Mouse (Mus musculus): ENCODE measurements around the gene Fam171a2. TPM values are rescaled to one million over a fixed set of nuclear protein-coding genes. Genes with fewer than 3 reads are reported as not detected.

The Fam171a2 gene
- total and polyA plus RNA-seq, 2 experiments from 2014 or later, result 1.7 to 40.8 TPM

DNA sequence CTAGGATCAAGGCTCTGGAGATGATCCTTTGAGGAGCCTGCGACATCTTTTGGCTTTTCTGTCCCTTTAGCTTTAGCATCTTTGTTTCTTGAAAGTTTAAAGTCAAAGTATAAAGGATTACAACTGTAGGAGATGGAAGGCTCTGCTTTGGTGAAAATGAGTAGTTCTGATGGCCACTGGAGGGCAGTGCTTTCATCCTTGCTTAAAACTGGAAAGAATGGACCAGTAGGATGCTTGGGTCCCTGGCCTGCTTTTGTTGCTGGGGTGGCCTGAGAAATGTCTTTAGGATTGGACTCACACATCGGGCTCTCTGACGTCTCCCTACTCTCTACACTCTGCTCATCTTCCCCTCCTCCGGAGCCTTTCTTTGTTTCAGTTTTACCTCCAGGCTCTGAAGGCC is 33.4 kb upstream of the Fam171a2 start:
- H3K27ac ChIP-seq (ENCODE audit: low read depth), result no peak overlapping the region
- 86% methylated on average over 4 of the region's 4 CpGs for WGBS
- no peaks in the 10 kb centered on the region for H3K4me1 ChIP-seq (ENCODE audit: control insufficient read depth, insufficient read depth)
- TF ChIP-seq EP300 (IDR thresholded peaks at IDR 0.05; ENCODE audit: low read depth) (no peak), CTCF (IDR thresholded peaks at IDR 0.05; ENCODE audit: low read depth) (peak; percentile 25; the same call in 1 of the 2 replicates)
- no peaks in the 10 kb centered on the region for H3K9me3 ChIP-seq (replicated peaks; ENCODE audit: control insufficient read depth, low read length)
- H3K27me3 ChIP-seq (ENCODE audit: control insufficient read depth, insufficient read depth, low read length), result no peaks in the 10 kb centered on the region
- peaks cover 75% of the 10 kb centered on the region for H3K36me3 ChIP-seq (replicated peaks; ENCODE audit: control insufficient read depth, insufficient read depth, low read length)
- no peak overlapping the region for H3K9ac ChIP-seq (replicated peaks; ENCODE audit: low read depth, low read length)
- ATAC-seq (ENCODE audit: insufficient read depth, low read depth) (no peak), DNase-seq (ENCODE audit: low spot score) (no peak)
- no peak overlapping the region for H3K4me3 ChIP-seq (ENCODE audit: low read depth, low read length)
- no peak overlapping the region for H3K4me2 ChIP-seq (ENCODE audit: low read depth, low read length)

DNA sequence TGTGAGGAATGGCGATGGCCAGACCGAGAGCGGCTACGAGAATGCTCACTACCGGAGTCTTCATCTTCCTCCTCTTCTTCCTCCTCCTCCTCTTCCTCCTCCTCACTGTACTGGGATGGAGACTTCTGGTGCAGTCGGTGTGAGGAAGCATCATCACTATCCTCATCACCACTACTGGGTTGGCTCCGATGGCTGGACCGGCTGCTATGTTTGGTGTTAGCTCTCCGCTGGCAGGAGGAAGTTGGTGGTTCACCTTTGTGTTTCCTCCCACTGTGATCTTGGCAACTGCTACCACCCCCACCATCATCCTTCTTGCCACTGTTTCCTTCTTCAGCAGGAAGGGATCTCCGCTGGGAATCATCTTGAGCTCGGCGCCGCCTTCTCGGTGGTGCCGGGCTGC is 32.6 kb upstream of the Fam171a2 start:
- no peak for DNase-seq (ENCODE audit: low spot score)
- H3K36me3 ChIP-seq (replicated peaks; ENCODE audit: control insufficient read depth, insufficient read depth, low read length), result peaks cover 68% of the 10 kb centered on the region

DNA sequence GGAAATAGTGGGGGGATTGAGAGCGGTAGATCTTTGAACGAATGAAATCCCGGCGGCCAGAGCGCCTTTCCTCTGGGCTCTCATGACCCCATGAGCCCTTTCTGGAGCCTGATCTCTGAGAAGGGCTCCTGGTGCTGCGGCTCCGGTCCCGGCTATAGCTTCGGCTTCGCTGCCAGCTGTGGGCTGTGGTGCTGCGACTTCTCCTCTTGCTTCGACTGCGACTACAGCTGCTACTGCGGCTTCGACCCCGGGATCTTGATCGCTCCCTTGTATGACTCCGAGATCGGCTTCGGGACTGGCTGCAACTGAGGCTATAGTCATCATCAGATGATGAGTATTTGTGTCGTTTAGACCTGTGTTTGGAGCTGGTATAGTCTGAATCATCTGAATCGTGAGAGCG is 32.1 kb upstream of the Fam171a2 start:
- Histone ChIP-seq H3K36me3 (replicated peaks; ENCODE audit: control insufficient read depth, insufficient read depth, low read length) (peaks cover 66% of the 10 kb centered on the region), H3K4me2 (ENCODE audit: low read depth, low read length) (no peak overlapping the region), H3K4me1 (ENCODE audit: control insufficient read depth, insufficient read depth) (no peaks in the 10 kb centered on the region), H3K9me3 (replicated peaks; ENCODE audit: control insufficient read depth, low read length) (no peaks in the 10 kb centered on the region), H3K9ac (replicated peaks; ENCODE audit: low read depth, low read length) (no peak overlapping the region), H3K4me3 (ENCODE audit: low read depth, low read length) (no peak overlapping the region), H3K27ac (ENCODE audit: low read depth) (no peak overlapping the region), H3K27me3 (ENCODE audit: control insufficient read depth, insufficient read depth, low read length) (no peaks in the 10 kb centered on the region)
- ATAC-seq (ENCODE audit: insufficient read depth, low read depth) (no peak), DNase-seq (ENCODE audit: low spot score) (no peak)
- no peak for TF ChIP-seq CTCF (IDR thresholded peaks at IDR 0.05; ENCODE audit: low read depth)
- TF ChIP-seq EP300 (IDR thresholded peaks at IDR 0.05; ENCODE audit: low read depth), result no peak
- WGBS, result 94% methylated on average over 23 of the region's 23 CpGs

More for the DNA sequence above, 32.6 kb upstream of the Fam171a2 start:
- H3K27me3 ChIP-seq (ENCODE audit: control insufficient read depth, insufficient read depth, low read length), result no peaks in the 10 kb centered on the region
- no peak overlapping the region for H3K4me3 ChIP-seq (ENCODE audit: low read depth, low read length)
- H3K9ac ChIP-seq (replicated peaks; ENCODE audit: low read depth, low read length), result no peak overlapping the region
- ATAC-seq (ENCODE audit: insufficient read depth, low read depth), result no peak
- H3K9me3 ChIP-seq (replicated peaks; ENCODE audit: control insufficient read depth, low read length), result no peaks in the 10 kb centered on the region
- H3K4me2 ChIP-seq (ENCODE audit: low read depth, low read length), result no peak overlapping the region
- no peaks in the 10 kb centered on the region for H3K4me1 ChIP-seq (ENCODE audit: control insufficient read depth, insufficient read depth)
- 96% methylated on average over 15 of the region's 15 CpGs for WGBS
- no peak overlapping the region for H3K27ac ChIP-seq (ENCODE audit: low read depth)
- TF ChIP-seq EP300 (IDR thresholded peaks at IDR 0.05; ENCODE audit: low read depth) (no peak), CTCF (IDR thresholded peaks at IDR 0.05; ENCODE audit: low read depth) (no peak)

DNA sequence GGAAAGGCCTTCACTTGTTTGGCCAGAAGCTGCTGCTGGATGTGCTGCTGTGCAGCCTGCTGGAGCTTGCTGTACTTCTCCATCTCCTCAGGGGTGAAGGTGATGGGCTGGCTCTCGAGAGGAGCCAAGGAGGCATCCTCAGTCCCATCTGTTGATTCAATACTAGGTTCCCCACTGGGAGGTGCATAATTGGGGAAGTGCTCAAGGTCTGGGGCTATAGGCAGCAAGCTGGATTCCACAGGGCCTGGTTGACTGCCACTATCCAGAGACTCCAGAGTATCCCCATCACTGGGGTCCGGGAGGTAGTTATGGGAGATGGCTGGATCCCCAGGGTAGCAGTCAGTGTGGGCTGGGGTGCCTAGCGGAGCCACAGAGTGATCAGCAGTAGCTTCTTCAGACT is 31.2 kb upstream of the Fam171a2 start:
- Histone ChIP-seq H3K4me3 (ENCODE audit: low read depth, low read length) (no peak overlapping the region), H3K9me3 (replicated peaks; ENCODE audit: control insufficient read depth, low read length) (no peaks in the 10 kb centered on the region), H3K27me3 (ENCODE audit: control insufficient read depth, insufficient read depth, low read length) (no peaks in the 10 kb centered on the region), H3K4me1 (ENCODE audit: control insufficient read depth, insufficient read depth) (no peaks in the 10 kb centered on the region), H3K27ac (ENCODE audit: low read depth) (no peak overlapping the region), H3K4me2 (ENCODE audit: low read depth, low read length) (no peak overlapping the region), H3K9ac (replicated peaks; ENCODE audit: low read depth, low read length) (no peak overlapping the region), H3K36me3 (replicated peaks; ENCODE audit: control insufficient read depth, insufficient read depth, low read length) (peaks cover 61% of the 10 kb centered on the region)
- WGBS, result 92% methylated on average over 3 of the region's 3 CpGs
- TF ChIP-seq CTCF (IDR thresholded peaks at IDR 0.05; ENCODE audit: low read depth) (no peak), EP300 (IDR thresholded peaks at IDR 0.05; ENCODE audit: low read depth) (no peak)
- DNase-seq (ENCODE audit: low spot score), result no peak
- ATAC-seq (ENCODE audit: insufficient read depth, low read depth), result no peak

DNA sequence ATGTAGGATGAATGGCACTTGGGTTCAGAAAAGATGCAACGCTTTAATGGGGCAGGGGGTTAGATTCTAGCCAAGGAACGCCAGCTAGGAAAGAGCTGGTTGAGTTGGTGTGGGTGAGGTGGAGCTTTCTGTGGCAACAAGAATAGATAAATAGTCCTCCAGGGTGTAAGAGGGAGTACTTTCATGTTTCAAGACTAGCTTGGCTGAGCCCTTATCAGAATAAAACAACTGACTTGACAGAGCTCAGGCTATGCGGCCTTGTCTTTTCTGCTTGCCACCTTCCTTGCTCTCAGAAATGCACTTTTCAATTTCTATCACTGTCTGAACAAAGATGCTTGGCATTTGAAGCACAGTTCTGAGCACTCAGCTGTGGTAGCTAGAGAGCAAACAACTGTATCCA is 27.5 kb upstream of the Fam171a2 start:
- Histone ChIP-seq H3K4me3 (ENCODE audit: low read depth, low read length) (no peak overlapping the region), H3K27ac (ENCODE audit: low read depth) (no peak overlapping the region), H3K4me1 (ENCODE audit: control insufficient read depth, insufficient read depth) (no peaks in the 10 kb centered on the region), H3K4me2 (ENCODE audit: low read depth, low read length) (no peak overlapping the region), H3K27me3 (ENCODE audit: control insufficient read depth, insufficient read depth, low read length) (no peaks in the 10 kb centered on the region), H3K36me3 (replicated peaks; ENCODE audit: control insufficient read depth, insufficient read depth, low read length) (peaks cover 33% of the 10 kb centered on the region), H3K9me3 (replicated peaks; ENCODE audit: control insufficient read depth, low read length) (no peaks in the 10 kb centered on the region), H3K9ac (replicated peaks; ENCODE audit: low read depth, low read length) (no peak overlapping the region)
- ATAC-seq (ENCODE audit: insufficient read depth, low read depth) (no peak), DNase-seq (ENCODE audit: low spot score) (no peak)
- WGBS, result 88% methylated on average over 3 of the region's 3 CpGs
- TF ChIP-seq EP300 (IDR thresholded peaks at IDR 0.05; ENCODE audit: low read depth) (no peak), CTCF (IDR thresholded peaks at IDR 0.05; ENCODE audit: low read depth) (no peak)

DNA sequence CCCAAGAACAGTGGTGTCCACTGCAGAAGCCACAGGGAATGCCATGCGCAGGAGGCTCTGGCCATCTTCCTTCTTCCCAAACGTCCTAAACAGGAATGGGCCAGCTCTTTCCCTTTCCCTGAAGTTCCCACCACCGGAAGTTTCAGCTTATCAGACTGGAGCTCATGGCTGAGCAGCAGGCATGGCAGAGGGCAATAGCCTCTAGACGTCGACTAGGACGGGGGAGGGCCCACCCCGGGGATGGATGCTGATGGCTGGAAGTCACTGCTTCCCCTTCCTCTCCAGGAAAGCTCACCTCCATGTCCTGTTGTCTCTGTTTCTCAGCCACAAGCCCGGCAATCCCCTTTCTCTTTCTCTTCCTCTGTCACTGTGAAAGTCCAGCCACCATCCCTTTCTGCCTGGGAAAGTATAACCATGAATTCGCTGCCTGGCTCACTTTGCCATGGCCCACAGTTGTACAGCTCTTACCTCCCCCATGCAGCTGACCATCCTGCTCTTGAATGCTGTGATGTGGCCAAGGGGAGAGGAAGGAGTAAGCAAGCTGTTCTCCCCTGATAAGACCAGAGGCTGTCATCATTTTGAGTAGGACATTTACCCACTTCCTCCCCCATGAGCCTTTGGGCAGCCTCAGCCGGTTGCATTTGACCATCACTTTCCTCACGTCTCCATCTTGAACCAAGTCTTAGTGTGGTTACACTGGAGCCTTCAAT is 22.3 kb upstream of the Fam171a2 start, which contains the start of gene Itga2b:
TSS of gene Itga2b (minus strand) at position 475 of the 710 bp plus-strand sequence.
- DNase-seq (ENCODE audit: low spot score), result no peak
- no peaks in the 10 kb centered on the region for H3K9me3 ChIP-seq (replicated peaks; ENCODE audit: control insufficient read depth, low read length)
- no peaks in the 10 kb centered on the region for H3K27me3 ChIP-seq (ENCODE audit: control insufficient read depth, insufficient read depth, low read length)
- ATAC-seq (ENCODE audit: insufficient read depth, low read depth), result no peak
- H3K4me2 ChIP-seq (ENCODE audit: low read depth, low read length), result no peak within 1 kb of the TSS
- TF ChIP-seq EP300 (IDR thresholded peaks at IDR 0.05; ENCODE audit: low read depth), result no peak
- no peak for TF ChIP-seq CTCF (IDR thresholded peaks at IDR 0.05; ENCODE audit: low read depth)
- no peak within 1 kb of the TSS for H3K4me3 ChIP-seq (ENCODE audit: low read depth, low read length)
- H3K36me3 ChIP-seq (replicated peaks; ENCODE audit: control insufficient read depth, insufficient read depth, low read length), result no peaks in the 10 kb centered on the region
- 34% methylated on average over 11 of the region's 11 CpGs for WGBS
- H3K9ac ChIP-seq (replicated peaks; ENCODE audit: low read depth, low read length), result no peak within 1 kb of the TSS
- H3K4me1 ChIP-seq (ENCODE audit: control insufficient read depth, insufficient read depth), result peaks cover 14% of the 10 kb centered on the region
- no peak within 1 kb of the TSS for H3K27ac ChIP-seq (ENCODE audit: low read depth)
